Mouse (Mus musculus): ENCODE measurements around the gene Bckdhb.

GRCm38 (mm10) chr9:83924878-83925687 lies at the start of gene Bckdhb:
- TF ChIP-seq CTCF (IDR thresholded peaks at IDR 0.05; ENCODE audit: low read depth) (no peak), EP300 (IDR thresholded peaks at IDR 0.05; ENCODE audit: low read depth) (no peak)

Measured in liver, embryonic 14.5 days (tissue).